Mouse (Mus musculus): Measurements from ENCODE around the gene Rasa3. TPM values are rescaled to one million over a fixed set of nuclear protein-coding genes. Genes with fewer than 3 reads are reported as not detected.

Gene Rasa3
- polyA plus RNA-seq, 1 experiment from 2014 or later: 12.0 TPM

DNA sequence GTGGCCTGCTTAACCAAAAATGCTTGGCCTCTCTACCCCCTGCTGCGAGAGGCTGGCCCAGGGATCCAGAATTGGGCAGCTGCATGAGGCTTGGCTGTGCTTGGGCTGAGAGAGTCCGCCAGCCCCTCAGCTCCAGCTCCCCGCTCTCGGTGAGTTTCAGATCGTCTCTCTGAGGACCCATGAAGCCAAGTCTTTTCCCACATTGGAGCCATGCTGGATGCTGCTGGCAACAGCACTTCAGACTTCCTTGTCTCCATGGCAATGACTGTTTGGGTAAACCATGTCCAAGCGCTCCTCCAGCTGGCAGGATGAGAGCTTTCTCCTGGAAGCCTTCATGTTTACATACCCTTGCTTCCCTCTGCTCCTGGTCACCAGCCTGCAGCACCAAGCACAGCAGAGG lies 138.6 kb downstream of the Rasa3 start:
- TF ChIP-seq EP300 (optimal IDR thresholded peaks at IDR 0.05) (no peak), CTCF (IDR thresholded peaks at IDR 0.05; ENCODE audit: low read depth) (peak; percentile 51)
- no peak overlapping the region for H3K9ac ChIP-seq (ENCODE audit: low read length)
- H3K27me3 ChIP-seq (ENCODE audit: control insufficient read depth, insufficient read depth, low read length): no peaks in the 10 kb centered on the region
- H3K36me3 ChIP-seq (ENCODE audit: control insufficient read depth, insufficient read depth, low read length): no peaks in the 10 kb centered on the region
- no peaks in the 10 kb centered on the region; the same call in 1 of the 2 replicates for H3K4me1 ChIP-seq (replicated peaks; ENCODE audit: control insufficient read depth, insufficient read depth)
- no peak overlapping the region for H3K4me3 ChIP-seq (ENCODE audit: low read depth, low read length)
- DNase-seq (ENCODE audit: low spot score) (peak; percentile 48), ATAC-seq (ENCODE audit: low FRiP score, low TSS enrichment) (peak; percentile 70; the same call in 1 of the 2 replicates)
- H3K9me3 ChIP-seq (ENCODE audit: control insufficient read depth, low read length): no peaks in the 10 kb centered on the region
- H3K27ac ChIP-seq (replicated peaks): peak overlapping the region; percentile 67; the same call in 1 of the 2 replicates
- H3K4me2 ChIP-seq (replicated peaks; ENCODE audit: low read depth): no peak overlapping the region
- WGBS: 39% methylated on average over 6 of the region's 6 CpGs

DNA sequence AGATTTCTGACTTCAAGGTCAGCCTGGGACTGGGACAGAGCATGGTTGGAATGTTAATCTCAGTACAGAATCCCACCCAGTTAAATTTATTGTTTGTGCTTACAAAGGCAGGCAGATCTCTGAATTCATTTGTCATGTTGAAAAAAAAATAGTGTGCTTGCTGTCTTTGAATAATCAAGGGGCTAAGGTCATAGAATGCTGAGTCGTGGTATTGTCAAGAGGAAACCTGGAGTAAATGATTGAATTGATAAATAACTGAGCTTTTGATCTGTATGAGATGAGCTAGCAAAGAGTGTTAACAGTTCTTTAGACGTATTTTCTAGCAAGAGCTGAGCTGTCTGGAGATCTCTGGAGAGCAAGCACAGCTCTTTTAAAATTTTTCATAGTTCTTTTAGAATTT lies 140.3 kb downstream of the Rasa3 start:
- Histone ChIP-seq H3K4me3 (ENCODE audit: low read depth, low read length) (no peak overlapping the region), H3K27ac (replicated peaks) (no peak overlapping the region), H3K9ac (ENCODE audit: low read length) (no peak overlapping the region), H3K27me3 (ENCODE audit: control insufficient read depth, insufficient read depth, low read length) (no peaks in the 10 kb centered on the region), H3K9me3 (ENCODE audit: control insufficient read depth, low read length) (no peaks in the 10 kb centered on the region), H3K4me2 (replicated peaks; ENCODE audit: low read depth) (no peak overlapping the region), H3K4me1 (replicated peaks; ENCODE audit: control insufficient read depth, insufficient read depth) (no peaks in the 10 kb centered on the region; the same call in 1 of the 2 replicates), H3K36me3 (ENCODE audit: control insufficient read depth, insufficient read depth, low read length) (no peaks in the 10 kb centered on the region)
- no peak for TF ChIP-seq CTCF (IDR thresholded peaks at IDR 0.05; ENCODE audit: low read depth)
- TF ChIP-seq EP300 (optimal IDR thresholded peaks at IDR 0.05): no peak
- ATAC-seq (ENCODE audit: low FRiP score, low TSS enrichment) (no peak), DNase-seq (ENCODE audit: low spot score) (no peak)
- WGBS: 45% methylated on average over 2 of the region's 2 CpGs

DNA sequence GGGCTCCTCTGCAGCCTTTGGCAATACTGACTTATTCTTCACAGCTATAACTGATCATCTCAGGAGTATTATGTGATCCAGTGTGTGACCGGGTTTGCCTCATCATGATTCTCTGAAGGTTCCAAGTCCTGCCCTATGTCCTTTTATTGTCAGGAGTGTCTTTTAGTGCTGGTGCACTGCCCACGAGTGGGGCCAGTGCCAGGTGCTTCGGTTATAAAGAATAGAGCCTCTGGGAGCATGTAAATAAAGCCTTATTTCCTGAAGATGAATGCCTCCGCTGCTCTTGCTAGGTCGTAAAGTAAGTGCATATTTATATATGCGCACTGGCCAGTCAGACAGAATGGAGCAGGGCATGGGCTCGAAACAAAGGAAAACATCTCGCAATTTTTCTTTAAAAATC lies 144.3 kb downstream of the Rasa3 start:
- ATAC-seq (ENCODE audit: low FRiP score, low TSS enrichment) (no peak), DNase-seq (ENCODE audit: low spot score) (no peak)
- Histone ChIP-seq H3K9me3 (ENCODE audit: control insufficient read depth, low read length) (no peaks in the 10 kb centered on the region), H3K27ac (replicated peaks) (no peak overlapping the region), H3K4me1 (replicated peaks; ENCODE audit: control insufficient read depth, insufficient read depth) (peaks cover 25% of the 10 kb centered on the region), H3K4me2 (replicated peaks; ENCODE audit: low read depth) (no peak overlapping the region), H3K9ac (ENCODE audit: low read length) (no peak overlapping the region), H3K4me3 (ENCODE audit: low read depth, low read length) (no peak overlapping the region), H3K36me3 (ENCODE audit: control insufficient read depth, insufficient read depth, low read length) (no peaks in the 10 kb centered on the region), H3K27me3 (ENCODE audit: control insufficient read depth, insufficient read depth, low read length) (no peaks in the 10 kb centered on the region)
- TF ChIP-seq EP300 (optimal IDR thresholded peaks at IDR 0.05): no peak
- TF ChIP-seq CTCF (IDR thresholded peaks at IDR 0.05; ENCODE audit: low read depth): no peak
- 54% methylated on average over 8 of the region's 8 CpGs for WGBS

DNA sequence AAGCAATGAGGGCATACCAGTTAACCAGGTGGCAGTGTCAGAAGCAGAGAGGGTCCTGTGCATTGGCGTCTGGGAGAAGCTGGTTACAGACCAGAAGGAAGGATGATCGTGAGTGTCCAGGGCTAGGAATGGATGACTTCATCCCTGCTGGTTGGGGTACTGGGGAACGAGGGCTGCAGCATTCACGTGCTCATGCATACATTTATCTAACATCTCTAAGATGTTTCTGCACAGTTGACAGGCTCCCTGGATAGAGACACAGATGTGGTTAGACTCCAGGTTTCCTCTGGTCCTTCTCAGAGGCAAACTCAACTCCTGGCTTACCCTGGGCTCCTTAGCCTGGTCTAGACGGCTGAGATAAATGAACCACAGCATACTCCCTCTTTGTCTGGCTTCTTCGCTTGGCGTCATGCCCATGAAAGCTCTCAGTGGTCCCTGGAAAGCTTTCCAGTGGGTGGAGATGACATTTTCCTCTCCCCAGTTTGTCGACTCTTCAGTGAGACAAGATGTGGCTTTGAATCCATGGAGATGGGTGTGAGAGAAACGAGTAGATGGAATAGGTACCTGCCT lies 145.7 kb downstream of the Rasa3 start:
- peaks cover 25% of the 10 kb centered on the region for H3K4me1 ChIP-seq (replicated peaks; ENCODE audit: control insufficient read depth, insufficient read depth)
- 0 out of 2 replicates have a peak, but pooled peaks cover 3% of the 10 kb centered on the region for H3K9me3 ChIP-seq (ENCODE audit: control insufficient read depth, low read length)
- no peak overlapping the region for H3K4me3 ChIP-seq (ENCODE audit: low read depth, low read length)
- no peak overlapping the region for H3K4me2 ChIP-seq (replicated peaks; ENCODE audit: low read depth)
- H3K27me3 ChIP-seq (ENCODE audit: control insufficient read depth, insufficient read depth, low read length): no peaks in the 10 kb centered on the region
- TF ChIP-seq EP300 (optimal IDR thresholded peaks at IDR 0.05) (no peak), CTCF (IDR thresholded peaks at IDR 0.05; ENCODE audit: low read depth) (no peak)
- ATAC-seq (ENCODE audit: low FRiP score, low TSS enrichment) (no peak), DNase-seq (ENCODE audit: low spot score) (no peak)
- 47% methylated on average over 9 of the region's 9 CpGs for WGBS
- 0 out of 2 replicates have a peak overlapping the region, but pooled peaks have one; percentile 18 for H3K9ac ChIP-seq (ENCODE audit: low read length)
- H3K36me3 ChIP-seq (ENCODE audit: control insufficient read depth, insufficient read depth, low read length): no peaks in the 10 kb centered on the region
- H3K27ac ChIP-seq (replicated peaks): peak overlapping the region; percentile 86

DNA sequence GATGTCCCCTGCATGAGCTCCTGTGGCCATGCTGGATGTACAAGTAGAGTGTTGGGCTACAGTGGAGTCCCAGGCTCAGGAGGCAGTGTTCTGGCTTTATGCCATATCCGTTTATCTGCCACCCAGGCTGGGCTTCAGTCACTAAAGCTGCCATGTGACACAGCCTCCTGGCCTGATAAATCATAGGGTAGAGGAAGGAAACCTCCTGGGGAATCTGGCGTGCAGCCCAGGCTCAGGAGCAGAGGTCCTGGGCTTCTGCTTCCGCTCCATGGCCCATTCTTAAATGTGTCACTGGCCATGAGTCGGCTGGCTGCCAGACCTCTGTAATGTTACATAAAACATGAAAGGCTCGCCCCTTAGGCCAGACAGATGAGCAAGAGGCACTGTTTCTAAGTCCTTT lies 146.5 kb downstream of the Rasa3 start:
- DNase-seq (ENCODE audit: low spot score): peak; percentile 85
- Histone ChIP-seq H3K4me3 (ENCODE audit: low read depth, low read length) (no peak overlapping the region), H3K27ac (replicated peaks) (peak overlapping the region; percentile 86), H3K4me1 (replicated peaks; ENCODE audit: control insufficient read depth, insufficient read depth) (peaks cover 25% of the 10 kb centered on the region), H3K27me3 (ENCODE audit: control insufficient read depth, insufficient read depth, low read length) (no peaks in the 10 kb centered on the region), H3K9me3 (ENCODE audit: control insufficient read depth, low read length) (0 out of 2 replicates have a peak, but pooled peaks cover 3% of the 10 kb centered on the region), H3K4me2 (replicated peaks; ENCODE audit: low read depth) (no peak overlapping the region), H3K36me3 (ENCODE audit: control insufficient read depth, insufficient read depth, low read length) (no peaks in the 10 kb centered on the region), H3K9ac (ENCODE audit: low read length) (no peak overlapping the region)
- ATAC-seq (ENCODE audit: low FRiP score, low TSS enrichment): peak; percentile 88
- TF ChIP-seq EP300 (optimal IDR thresholded peaks at IDR 0.05) (no peak), CTCF (IDR thresholded peaks at IDR 0.05; ENCODE audit: low read depth) (no peak)
- 9% methylated on average over 5 of the region's 5 CpGs for WGBS

GRCm38 (mm10) chr8:13530401-13530800 lies 147.0 kb downstream of the Rasa3 start:
- ATAC-seq (ENCODE audit: low FRiP score, low TSS enrichment): no peak
- H3K4me2 ChIP-seq (replicated peaks; ENCODE audit: low read depth): no peak overlapping the region
- peak overlapping the region; percentile 86 for H3K27ac ChIP-seq (replicated peaks)
- no peaks in the 10 kb centered on the region for H3K27me3 ChIP-seq (ENCODE audit: control insufficient read depth, insufficient read depth, low read length)
- DNase-seq (ENCODE audit: low spot score): no peak
- H3K36me3 ChIP-seq (ENCODE audit: control insufficient read depth, insufficient read depth, low read length): no peaks in the 10 kb centered on the region
- H3K4me3 ChIP-seq (ENCODE audit: low read depth, low read length): no peak overlapping the region
- peaks cover 25% of the 10 kb centered on the region for H3K4me1 ChIP-seq (replicated peaks; ENCODE audit: control insufficient read depth, insufficient read depth)
- H3K9ac ChIP-seq (ENCODE audit: low read length): no peak overlapping the region
- 60% methylated on average over 3 of the region's 3 CpGs for WGBS
- 0 out of 2 replicates have a peak, but pooled peaks cover 3% of the 10 kb centered on the region for H3K9me3 ChIP-seq (ENCODE audit: control insufficient read depth, low read length)
- TF ChIP-seq CTCF (IDR thresholded peaks at IDR 0.05; ENCODE audit: low read depth): no peak
- no peak for TF ChIP-seq EP300 (optimal IDR thresholded peaks at IDR 0.05)
